Mouse (Mus musculus) CH12.LX (cell line): ENCODE measurements at regions not wholly inside any gene's neighbourhood (a gene's known extent, or its start where the extent isn't known, plus 50 kb on each side); places are given as distances from the start of the nearest gene placed in this dataset.

Source experiments
- CHD1 ChIP-seq: IDR thresholded peaks from 2 replicates; pipeline ENCODE4 v1.6.1; 2012; ENCODE audit warnings: low read depth, low read length, improper control_type of control experiment, inconsistent platforms
- CTCF ChIP-seq, 2 experiments: IDR thresholded peaks in 1 of 2; conservative IDR thresholded peaks in 1 of 2; 2 replicates each; pipeline ENCODE4 v1.5.1; 2011 to 2012; ENCODE audit warnings: low read depth in 2 of 2, low read length in 2 of 2, improper control_type of control experiment in 1 of 2, inconsistent platforms in 1 of 2, mild to moderate bottlenecking in 1 of 2, moderate library complexity in 1 of 2
- ELF1 ChIP-seq: IDR thresholded peaks from 2 replicates; pipeline ENCODE4 v1.6.1; 2014; ENCODE audit warnings: low read depth, mild to moderate bottlenecking, inconsistent platforms, low read length, improper control_type of control experiment
- EP300 ChIP-seq: IDR thresholded peaks from 2 replicates; pipeline ENCODE4 v1.6.1; 2011; ENCODE audit warnings: low read length, improper control_type of control experiment
- IRF4 ChIP-seq: IDR thresholded peaks from 2 replicates; pipeline ENCODE4 v1.6.1; 2014; ENCODE audit warnings: low read depth, mild to moderate bottlenecking, inconsistent platforms, low read length, improper control_type of control experiment
- KAT2A ChIP-seq: IDR thresholded peaks from 2 replicates; pipeline ENCODE4 v1.6.1; 2012; ENCODE audit warnings: low read length, improper control_type of control experiment, inconsistent platforms; ENCODE audit not compliant: insufficient replicate concordance
- MAFK ChIP-seq: IDR thresholded peaks from 2 replicates; pipeline ENCODE4 v1.6.1; 2011; ENCODE audit warnings: low read length, improper control_type of control experiment; ENCODE audit not compliant: insufficient replicate concordance
- MYC ChIP-seq: IDR thresholded peaks from 2 replicates; pipeline ENCODE4 v1.6.1; 2011; ENCODE audit warnings: low read depth, mild to moderate bottlenecking, improper control_type of control experiment, low read length
- POLR2A ChIP-seq: IDR thresholded peaks from 2 replicates; pipeline ENCODE4 v1.6.1; 2011; ENCODE audit warnings: low read depth, mild to moderate bottlenecking, improper control_type of control experiment, low read length
- RAD21 ChIP-seq: IDR thresholded peaks from 2 replicates; pipeline ENCODE4 v1.6.1; 2011; ENCODE audit warnings: low read depth, mild to moderate bottlenecking, low read length, improper control_type of control experiment, moderate library complexity
- SIN3A ChIP-seq: IDR thresholded peaks from 2 replicates; pipeline ENCODE4 v1.6.1; 2012; ENCODE audit warnings: low read length, improper control_type of control experiment, inconsistent platforms
- ZC3H11A ChIP-seq: IDR thresholded peaks from 2 replicates; pipeline ENCODE4 v1.6.1; 2012; ENCODE audit warnings: low read depth, mild to moderate bottlenecking, inconsistent platforms, low read length, improper control_type of control experiment
- ZMIZ1 ChIP-seq: IDR thresholded peaks from 2 replicates; pipeline ENCODE4 v1.6.1; 2012; ENCODE audit warnings: low read depth, mild to moderate bottlenecking, inconsistent platforms, low read length, improper control_type of control experiment

- TF ChIP-seq CTCF (conservative IDR thresholded peaks at IDR 0.05 in 1 of 2, IDR thresholded peaks at IDR 0.05 in 1 of 2; ENCODE audit: low read depth in 2 of 2, low read length in 2 of 2) (no peak), ELF1 (no peak), MAFK (no peak), MYC (no peak), SIN3A (no peak), ZMIZ1 (no peak), ZC3H11A (no peak), EP300 (no peak), POLR2A (no peak), KAT2A (no peak), CHD1 (no peak), IRF4 (no peak), RAD21 (no peak)
These were observed 66.5 kb upstream of the Vstm2b start for GRCm38 (mm10) chr7:40831583-40831982.
